Mouse (Mus musculus): Measurements from ENCODE around the gene Dlg1.

The Dlg1 gene

GRCm38 (mm10) chr16:31663379-31664286, at the start of gene Dlg1:
Gene Dlg1, plus strand, starts transcription at chr16:31663443.
- peak; percentile 71 for DNase-seq (ENCODE audit: extremely low read depth, low read depth)

DNA sequence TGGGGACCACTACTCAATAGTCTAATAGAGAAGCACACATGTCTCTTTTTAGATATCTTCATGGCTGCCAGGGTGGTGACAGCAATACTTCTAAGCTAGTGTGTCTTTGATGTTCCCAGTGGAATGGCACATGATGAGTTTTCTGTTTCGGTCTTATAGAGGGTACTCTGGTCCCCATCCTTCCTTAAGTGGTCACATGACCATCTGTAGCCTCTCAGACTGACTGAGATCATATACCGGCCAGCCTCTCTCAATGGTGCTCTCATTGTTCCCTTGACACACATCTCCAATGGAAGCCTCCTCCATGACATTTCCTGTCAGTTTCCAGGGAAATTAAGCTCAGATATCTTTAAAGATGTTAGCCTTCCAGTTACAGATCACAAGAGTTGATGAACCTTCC, 46.9 kb upstream of the Dlg1 start:
- no peak for DNase-seq (ENCODE audit: extremely low read depth, low read depth)

GRCm38 (mm10) chr16:31617128-31617527, 46.1 kb upstream of the Dlg1 start:
- no peak for DNase-seq (ENCODE audit: extremely low read depth, low read depth)

GRCm38 (mm10) chr16:31617823-31618371, 45.3 kb upstream of the Dlg1 start:
- DNase-seq (ENCODE audit: extremely low read depth, low read depth) = no peak

DNA sequence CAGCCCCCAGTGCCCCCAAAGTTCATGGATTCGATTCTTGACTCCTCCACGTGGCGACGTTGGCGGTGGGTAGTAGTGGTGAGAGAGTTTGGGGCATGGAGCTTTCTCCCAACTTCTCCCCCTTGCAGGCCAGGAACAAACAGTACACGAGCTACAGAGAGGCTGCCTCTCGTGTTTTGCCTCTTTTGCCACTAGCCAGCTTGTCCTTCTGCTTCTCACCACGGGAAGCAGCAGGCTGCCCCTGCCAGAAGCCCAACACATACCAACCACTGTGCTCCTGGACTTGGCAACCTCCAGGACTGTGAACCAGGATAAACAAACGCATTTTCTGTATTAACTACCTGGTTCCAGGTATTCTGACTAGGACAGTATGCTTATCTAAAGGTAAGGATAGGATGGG, 44.6 kb upstream of the Dlg1 start:
- DNase-seq (ENCODE audit: extremely low read depth, low read depth) = no peak

DNA sequence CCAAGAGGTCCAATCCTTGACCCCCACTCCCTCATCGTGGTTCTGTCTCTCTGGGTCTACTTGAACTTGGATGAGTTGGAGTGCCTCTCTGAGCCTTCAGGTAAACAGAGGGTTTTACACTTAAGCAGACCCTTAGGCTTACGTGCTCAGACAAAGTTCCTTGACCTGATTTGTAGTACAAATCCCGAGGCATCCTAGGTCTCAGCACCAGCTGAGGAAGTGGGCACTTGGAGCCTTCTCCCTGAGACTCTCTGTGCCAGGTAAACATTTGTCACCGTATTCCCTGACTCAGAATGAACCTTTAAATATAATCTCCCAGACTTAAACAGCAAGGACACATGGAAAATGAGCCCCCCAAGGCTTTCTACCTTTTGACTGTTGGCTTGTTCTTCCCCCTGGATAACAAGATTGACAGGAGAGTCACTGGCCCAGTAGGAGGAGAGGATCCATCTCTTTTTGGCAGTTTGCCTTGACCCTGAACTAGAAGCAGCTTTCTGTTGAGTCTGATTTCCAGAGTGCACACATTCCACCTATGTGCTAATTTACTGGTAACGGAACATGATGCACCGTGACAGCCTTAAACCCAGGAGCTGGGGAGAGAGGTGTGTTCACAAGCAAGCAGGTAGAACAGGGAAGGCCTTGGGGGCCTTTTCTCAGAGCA, 43.4 kb upstream of the Dlg1 start:
- no peak for DNase-seq (ENCODE audit: extremely low read depth, low read depth)

DNA sequence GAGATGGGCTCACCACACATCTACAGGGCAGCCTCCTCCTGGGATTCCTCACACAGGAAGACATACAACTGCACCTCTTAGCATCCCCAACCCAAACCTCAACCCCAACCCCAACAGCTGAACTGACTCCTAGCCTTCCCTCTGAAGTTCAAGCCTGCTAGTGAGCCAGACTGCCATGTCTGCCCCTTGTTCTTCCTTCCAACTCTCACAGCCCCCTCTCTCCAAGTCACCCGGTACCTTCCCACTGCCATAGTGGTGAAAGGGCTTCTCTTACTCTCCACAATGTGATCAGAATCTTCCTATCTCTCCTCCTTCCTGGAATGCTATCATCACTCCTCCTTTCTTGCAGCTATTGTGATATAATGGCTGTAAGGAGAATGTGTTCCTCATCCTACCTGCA, 40.9 kb upstream of the Dlg1 start:
- no peak for DNase-seq (ENCODE audit: extremely low read depth, low read depth)

DNA sequence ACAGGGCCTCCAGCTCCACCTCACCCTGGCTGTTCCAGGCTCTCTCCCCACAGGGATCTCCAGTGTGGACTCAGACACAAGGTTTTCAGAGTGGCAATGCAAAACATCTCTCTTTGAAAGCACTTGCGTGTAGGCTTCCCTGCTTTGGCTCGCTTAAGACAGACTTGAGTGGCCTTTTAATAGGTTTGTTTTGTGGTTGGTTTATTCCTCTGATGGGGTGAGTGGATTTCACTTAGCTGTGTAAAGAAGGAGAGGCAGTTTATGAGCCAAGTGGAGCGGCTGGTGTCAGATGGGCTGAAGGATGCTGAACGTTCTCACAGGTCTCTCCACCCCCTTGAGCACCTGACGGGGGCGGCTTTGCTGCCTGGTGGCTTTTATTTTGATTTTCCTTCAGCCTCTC, 40.1 kb upstream of the Dlg1 start:
- DNase-seq (ENCODE audit: extremely low read depth, low read depth) = no peak

GRCm38 (mm10) chr16:31624749-31625148, 38.5 kb upstream of the Dlg1 start:
- DNase-seq (ENCODE audit: extremely low read depth, low read depth) = peak; percentile 41

- no peak for DNase-seq (ENCODE audit: extremely low read depth, low read depth)
Measured at GRCm38 (mm10) chr16:31626331-31626730, 36.9 kb upstream of the Dlg1 start.

DNA sequence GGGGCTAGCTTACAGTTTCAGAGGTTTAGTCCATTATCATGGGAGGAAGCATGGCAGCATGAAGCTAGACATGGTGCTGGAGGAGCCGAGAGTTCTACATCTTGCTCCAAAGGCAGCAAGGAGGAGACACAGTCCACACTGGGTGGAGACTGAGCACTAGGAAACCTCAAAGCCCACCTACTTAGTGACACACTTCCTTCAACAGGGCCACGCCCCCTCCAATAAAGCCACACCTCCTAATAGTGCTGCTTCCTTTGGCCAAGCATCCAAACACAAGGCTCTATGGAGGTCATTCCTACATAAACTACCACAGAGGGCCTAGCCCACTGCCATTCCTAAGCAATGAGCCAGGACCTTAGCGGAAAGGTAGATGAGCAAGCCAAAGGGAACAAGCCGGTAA, 32.9 kb upstream of the Dlg1 start:
- DNase-seq (ENCODE audit: extremely low read depth, low read depth) = no peak

DNA sequence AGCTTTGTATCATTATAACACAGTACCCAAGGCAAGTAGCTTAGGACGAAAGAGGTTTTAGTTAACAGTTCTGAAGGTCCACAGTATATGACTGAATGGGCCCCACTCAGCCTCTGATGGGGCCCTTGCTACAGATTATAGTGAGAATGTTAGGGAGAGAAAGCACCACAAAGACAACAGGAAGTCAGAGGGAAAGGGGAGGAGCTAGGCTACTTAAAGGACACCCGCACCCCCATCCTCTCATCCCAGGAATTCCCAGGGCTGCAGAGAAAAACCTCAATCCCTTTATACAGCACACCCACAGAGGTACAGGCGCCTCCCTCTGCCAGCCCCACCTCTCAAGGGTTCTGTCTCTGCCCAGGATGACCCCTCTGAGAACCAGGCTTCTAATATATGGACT, 32.2 kb upstream of the Dlg1 start:
- DNase-seq (ENCODE audit: extremely low read depth, low read depth) = no peak

- DNase-seq (ENCODE audit: extremely low read depth, low read depth) = no peak
Measured at GRCm38 (mm10) chr16:31634371-31634770, 28.9 kb upstream of the Dlg1 start.

DNA sequence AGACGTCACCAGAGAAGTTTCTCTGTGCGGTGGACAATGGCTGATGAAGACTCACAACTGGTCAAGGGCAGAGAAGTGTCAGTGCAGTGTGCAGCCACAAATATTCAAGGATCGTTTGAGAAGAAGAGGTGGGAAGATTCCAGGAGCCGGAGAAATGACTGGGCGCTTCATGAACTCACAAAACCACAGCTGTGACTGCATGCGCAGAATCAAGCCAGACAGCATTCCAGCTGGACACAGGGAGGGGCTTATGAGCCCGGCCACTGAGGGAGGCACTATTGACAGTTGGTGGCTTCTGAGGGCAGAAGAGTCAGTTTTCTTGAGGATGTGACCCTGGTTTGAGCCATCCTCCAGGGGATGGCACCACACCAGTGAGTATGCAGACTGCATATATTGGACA, 24.9 kb upstream of the Dlg1 start:
- DNase-seq (ENCODE audit: extremely low read depth, low read depth) = no peak

- no peak for DNase-seq (ENCODE audit: extremely low read depth, low read depth)
Measured at GRCm38 (mm10) chr16:31639946-31640345, 23.3 kb upstream of the Dlg1 start.

DNA sequence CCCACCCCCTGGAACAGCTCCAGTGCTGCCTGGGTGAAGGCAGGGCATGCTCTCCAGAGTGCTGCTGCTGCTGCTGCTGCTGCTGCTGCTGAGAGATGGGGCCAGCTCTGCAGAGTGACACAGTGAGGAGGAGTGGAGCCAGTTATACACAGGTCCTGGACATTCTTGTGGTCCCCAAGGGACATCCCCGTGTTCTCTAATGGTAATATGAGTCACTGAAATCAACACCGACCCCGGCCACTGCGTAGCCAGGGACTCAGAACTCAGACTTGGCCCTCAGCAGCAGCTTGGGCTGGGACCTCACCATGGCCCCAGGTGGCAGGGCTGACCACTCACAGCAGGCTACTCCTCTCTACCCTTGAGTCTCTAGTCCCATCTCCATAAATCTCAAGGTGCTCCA, 21.5 kb upstream of the Dlg1 start:
- DNase-seq (ENCODE audit: extremely low read depth, low read depth) = no peak

GRCm38 (mm10) chr16:31647221-31647620, 16.0 kb upstream of the Dlg1 start:
- DNase-seq (ENCODE audit: extremely low read depth, low read depth) = no peak

GRCm38 (mm10) chr16:31650788-31651187, 12.5 kb upstream of the Dlg1 start:
- no peak for DNase-seq (ENCODE audit: extremely low read depth, low read depth)

DNA sequence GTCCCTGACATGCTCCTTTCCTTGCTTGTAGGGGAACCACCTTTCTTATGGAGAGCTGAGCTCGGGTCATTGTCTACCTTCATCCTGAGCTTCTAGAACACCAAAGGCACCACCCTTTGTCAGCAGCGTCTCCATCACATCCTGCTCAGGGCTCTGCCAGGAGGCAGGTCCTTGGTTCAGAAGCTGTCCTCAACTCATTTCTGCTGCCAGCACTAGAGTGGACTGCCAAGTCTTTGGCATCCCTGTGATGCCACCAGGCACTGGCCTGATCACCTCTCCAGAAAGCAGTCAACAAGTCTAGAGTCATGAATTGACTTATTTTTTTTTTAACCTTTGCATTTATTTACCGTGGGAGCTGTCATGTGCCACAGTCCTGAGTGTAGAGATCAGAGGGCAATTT, 11.7 kb upstream of the Dlg1 start:
- no peak for DNase-seq (ENCODE audit: extremely low read depth, low read depth)

DNA sequence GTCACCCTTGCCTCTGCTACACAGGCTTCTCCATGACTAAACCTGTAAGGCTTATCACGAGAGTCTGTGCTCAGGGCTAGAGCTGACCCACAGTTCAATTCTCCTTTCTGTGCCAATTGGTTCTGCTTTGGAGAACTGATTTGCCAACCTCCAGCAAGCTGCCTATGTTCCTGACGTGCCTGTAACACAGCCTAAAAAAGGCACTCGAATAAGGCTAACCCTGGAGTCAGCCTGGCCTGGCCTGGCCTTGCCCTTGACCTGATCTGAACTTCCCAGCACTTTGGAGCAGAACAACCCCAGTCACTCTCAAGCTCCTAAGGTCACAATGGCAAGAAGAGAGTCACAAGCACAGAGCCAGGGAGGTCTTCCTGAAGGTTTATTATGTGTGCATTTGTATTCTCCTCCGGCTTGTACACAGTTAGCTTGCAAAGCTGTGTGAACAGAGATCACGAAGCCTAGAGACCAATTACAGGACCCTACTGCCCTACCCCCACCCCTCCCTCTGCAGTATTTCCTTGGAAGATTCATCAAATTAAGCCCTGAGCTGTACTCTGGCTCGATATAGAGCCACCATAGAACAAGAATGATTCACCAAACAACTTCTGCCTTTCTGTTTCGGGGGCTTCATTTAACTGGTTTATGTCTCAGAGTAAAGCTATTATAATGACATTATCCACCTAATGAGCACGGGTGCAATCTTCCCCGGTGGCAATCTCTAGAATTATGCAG, 11.0 kb upstream of the Dlg1 start:
- DNase-seq (ENCODE audit: extremely low read depth, low read depth) = no peak

GRCm38 (mm10) chr16:31653616-31654015, 9.6 kb upstream of the Dlg1 start:
- DNase-seq (ENCODE audit: extremely low read depth, low read depth) = no peak

DNA sequence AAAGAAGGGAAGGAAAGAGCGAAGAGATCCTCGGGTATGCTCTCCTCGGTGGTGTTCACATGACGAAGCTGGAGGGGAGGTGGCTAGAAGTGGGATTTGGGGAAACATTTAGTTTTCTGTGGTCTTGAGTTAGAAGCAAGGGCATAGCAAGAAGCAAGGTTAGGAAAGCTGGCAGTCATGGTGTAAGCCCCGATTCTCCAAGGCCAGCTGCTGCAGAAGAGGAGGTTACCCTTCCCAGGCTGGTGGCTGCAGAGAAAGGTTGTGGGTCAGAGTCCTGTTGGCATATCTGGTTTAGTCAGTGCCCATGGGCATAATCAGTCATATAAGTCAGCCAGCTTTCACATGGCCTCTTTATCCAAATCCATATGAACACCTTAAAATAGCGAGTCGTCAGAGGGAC, 9.2 kb upstream of the Dlg1 start:
- DNase-seq (ENCODE audit: extremely low read depth, low read depth) = no peak
